Mouse (Mus musculus) heart, postnatal 0 days (tissue): ENCODE results near the gene Galnt14.

ENCODE experiments used
- CTCF ChIP-seq: IDR thresholded peaks from 2 replicates; pipeline ENCODE4 v1.5.1; 2016; ENCODE audit warnings: antibody characterized with exemption, control low read depth, low read depth
- EP300 ChIP-seq: IDR thresholded peaks from 2 replicates; pipeline ENCODE4 v1.6.1; 2016; ENCODE audit warnings: antibody characterized with exemption, low read depth

DNA sequence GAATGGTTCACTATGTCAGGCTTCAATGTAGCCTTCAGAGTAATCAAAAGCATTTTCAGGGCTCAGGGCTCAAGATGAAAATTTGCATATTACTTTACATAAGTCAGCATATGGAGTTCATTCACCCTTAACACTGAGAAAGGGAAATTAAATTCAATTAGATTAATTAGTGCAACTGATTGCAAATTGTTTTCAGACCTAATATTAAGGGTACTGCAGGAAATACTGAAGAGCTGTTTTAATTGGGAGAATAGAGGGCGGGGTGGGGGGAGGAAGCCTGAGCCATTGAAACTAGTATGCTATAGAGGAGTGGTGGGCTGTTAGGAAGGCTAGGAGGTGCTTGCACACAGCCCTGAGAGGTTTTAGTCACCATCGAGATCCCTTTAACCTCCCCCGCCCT, 237.2 kb downstream of the Galnt14 start:
- TF ChIP-seq CTCF (no peak), EP300 (no peak)
